Mouse (Mus musculus) bone marrow macrophage, adult 2 months (primary cell): ENCODE measurements around the gene Fam172a.

Experiments used
- CTCF ChIP-seq: IDR thresholded peaks from 2 replicates; pipeline ENCODE4 v1.5.1; 2012; ENCODE audit warnings: low read depth, mild to moderate bottlenecking, low read length, moderate library complexity
- POLR2A ChIP-seq: IDR thresholded peaks from 2 replicates; pipeline ENCODE4 v1.6.1; 2012; ENCODE audit warnings: mild to moderate bottlenecking, low read depth, low read length, borderline replicate concordance

DNA sequence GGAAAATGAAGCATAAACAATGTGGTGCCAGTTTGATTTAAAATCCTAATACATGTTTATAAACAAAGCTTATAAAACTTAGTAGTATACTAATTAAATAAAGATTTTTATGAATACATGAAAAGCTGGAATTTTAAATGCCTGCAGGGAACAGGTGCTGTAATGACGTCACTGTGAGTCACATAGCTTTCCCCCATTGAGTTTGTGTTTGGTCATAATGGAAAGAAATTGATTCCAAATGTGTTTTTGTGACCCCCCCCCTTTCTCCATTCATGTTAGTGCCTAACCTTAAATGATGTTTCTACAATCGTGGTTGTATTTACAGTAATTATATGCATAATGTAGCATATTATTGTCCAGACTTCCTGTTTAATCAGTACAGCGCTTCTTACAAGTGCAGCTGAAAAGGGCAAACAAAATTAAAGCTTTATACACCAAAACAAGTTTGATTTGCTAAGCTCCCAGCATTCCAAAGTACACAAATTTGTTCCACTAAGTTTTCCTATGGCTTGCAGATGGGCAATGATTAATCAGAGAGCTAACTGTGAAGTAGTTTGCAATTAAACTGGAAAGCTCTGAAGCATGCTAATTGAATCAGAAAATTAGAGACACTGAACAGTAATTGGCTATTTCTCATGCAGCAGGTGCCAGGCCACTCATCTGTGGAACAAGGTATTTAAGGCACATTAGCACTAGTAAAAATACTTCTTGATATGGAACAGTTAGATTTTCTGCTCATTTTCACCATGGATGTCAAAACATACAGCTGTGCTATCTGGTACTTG lies 398.1 kb downstream of the Fam172a start:
- no peak for TF ChIP-seq CTCF
- no peak for TF ChIP-seq POLR2A
